Mouse (Mus musculus) liver, embryonic 12.5 days (tissue): ENCODE results near the gene Syde1. TPM values are rescaled to one million over a fixed set of nuclear protein-coding genes. Genes with fewer than 3 reads are reported as not detected.

Experiments used
- ATAC-seq: fragments of 200-750 bp; cut with Nextera tagmentation; 2 replicates; pipeline ENCODE4 v1.8.0; 2017; ENCODE audit warnings: moderate number of reproducible peaks, mild to moderate bottlenecking, moderate library complexity
- H3K27ac ChIP-seq: fragments of 300-500 bp; sonication (generic); 2 replicates; pipeline ENCODE4 v1.5.1; 2016; ENCODE audit warnings: mild to moderate bottlenecking
- H3K27me3 ChIP-seq: fragments of 300-500 bp; sonication (generic); replicated peaks from 2 replicates; pipeline ENCODE4 v1.6.1; 2016; ENCODE audit warnings: mild to moderate bottlenecking, moderate library complexity
- H3K36me3 ChIP-seq: fragments of 300-500 bp; sonication (generic); 2 replicates; pipeline ENCODE4 v1.6.1; 2016; ENCODE audit warnings: mild to moderate bottlenecking, moderate library complexity
- H3K4me1 ChIP-seq: fragments of 300-500 bp; sonication (generic); 2 replicates; pipeline ENCODE4 v1.6.1; 2016
- H3K4me2 ChIP-seq: fragments of 300-500 bp; sonication (generic); 2 replicates; pipeline ENCODE4 v1.6.1; 2016; ENCODE audit warnings: mild to moderate bottlenecking, moderate library complexity
- H3K4me3 ChIP-seq: fragments of 300-500 bp; sonication (generic); 2 replicates; pipeline ENCODE4 v1.5.1; 2016; ENCODE audit warnings: mild to moderate bottlenecking, moderate library complexity
- H3K9ac ChIP-seq: fragments of 300-500 bp; sonication (generic); 2 replicates; pipeline ENCODE4 v1.6.1; 2016; ENCODE audit warnings: mild to moderate bottlenecking, moderate library complexity
- H3K9me3 ChIP-seq: fragments of 300-500 bp; sonication (generic); replicated peaks from 2 replicates; pipeline ENCODE4 v1.6.1; 2016; ENCODE audit warnings: mild to moderate bottlenecking, moderate library complexity
- WGBS: fragments of 180-500 bp; shearing (Covaris S2); methylation state at CpG from one replicate; pipeline ENCODE4 v1.1.7; 2016; ENCODE audit not compliant: insufficient replicate concordance; 5-methylcytosine and 5-hydroxymethylcytosine counted together
- polyA plus RNA-seq: library from polyadenylated mRNA; unstranded; fragments of >200 nt; fragmentation: Nextera tagmentation; extraction: Ambion mirVana; gene quantifications from 2 replicates; pipeline ENCODE4 v1.2.1, GENCODE M21; 2016

Syde1 gene
- polyA plus RNA-seq, 1 experiment from 2014 or later = 3.1 TPM

DNA sequence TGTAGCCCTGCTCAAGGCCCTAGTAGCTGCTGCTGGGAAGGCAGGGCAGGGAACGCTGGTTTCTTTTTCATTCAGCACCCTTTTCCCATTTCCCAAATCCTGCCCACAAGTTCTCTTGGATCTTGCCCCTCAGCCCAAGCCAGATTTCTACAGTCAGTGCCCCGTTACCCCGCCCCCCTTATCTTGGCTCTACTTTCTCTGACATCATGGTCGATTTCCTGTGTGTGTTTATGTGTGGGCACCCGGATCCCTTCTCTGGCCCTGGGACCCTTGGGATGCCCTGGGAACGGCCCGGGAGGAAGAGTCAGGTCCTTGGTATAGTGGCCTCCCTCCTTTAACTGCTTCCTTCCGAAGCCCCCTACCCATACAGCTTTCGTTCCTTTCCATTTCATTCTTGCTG, 1.0 kb downstream of the Syde1 start:
- Histone ChIP-seq H3K9me3 (no peaks in the 10 kb centered on the region), H3K4me2 (peak overlapping the region; percentile 60), H3K27me3 (peaks cover 61% of the 10 kb centered on the region), H3K4me1 (0 out of 2 replicates have a peak, but pooled peaks cover 3% of the 10 kb centered on the region), H3K9ac (0 out of 2 replicates have a peak overlapping the region, but pooled peaks have one; percentile 61), H3K36me3 (peaks cover 30% of the 10 kb centered on the region), H3K4me3 (peak overlapping the region; percentile 53), H3K27ac (peak overlapping the region; percentile 51)
- 20% methylated on average over 9 of the region's 9 CpGs for WGBS
- ATAC-seq = no peak

DNA sequence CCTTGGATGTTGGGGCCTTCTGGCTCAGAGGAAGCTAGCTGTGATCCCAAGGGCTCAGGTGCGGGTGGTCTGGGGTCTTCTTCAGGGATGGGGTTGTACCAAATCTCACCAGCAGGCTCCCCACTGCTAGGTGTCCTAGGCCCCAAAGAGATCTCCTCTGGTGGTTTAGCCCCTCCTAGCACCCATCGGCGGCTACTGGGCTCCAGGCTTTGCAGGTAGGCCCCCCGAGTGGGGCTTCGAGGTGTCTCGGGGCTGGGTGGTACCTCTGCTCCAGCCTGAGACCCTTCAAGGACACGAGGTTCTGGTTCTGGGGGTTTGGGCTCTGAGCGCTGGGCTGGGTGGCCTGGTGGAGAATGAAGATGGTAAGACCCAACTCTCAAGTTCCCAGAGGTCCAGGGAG, 1.9 kb downstream of the Syde1 start:
- H3K4me1 ChIP-seq = 0 out of 2 replicates have a peak, but pooled peaks cover 3% of the 10 kb centered on the region
- no peak overlapping the region for H3K27ac ChIP-seq
- H3K36me3 ChIP-seq = peaks cover 38% of the 10 kb centered on the region
- peak overlapping the region; percentile 60; the same call in 1 of the 2 replicates for H3K4me2 ChIP-seq
- H3K4me3 ChIP-seq = no peak overlapping the region
- no peak overlapping the region for H3K9ac ChIP-seq
- no peak for ATAC-seq
- peaks cover 55% of the 10 kb centered on the region for H3K27me3 ChIP-seq
- 82% methylated on average over 8 of the region's 8 CpGs for WGBS
- no peaks in the 10 kb centered on the region for H3K9me3 ChIP-seq

DNA sequence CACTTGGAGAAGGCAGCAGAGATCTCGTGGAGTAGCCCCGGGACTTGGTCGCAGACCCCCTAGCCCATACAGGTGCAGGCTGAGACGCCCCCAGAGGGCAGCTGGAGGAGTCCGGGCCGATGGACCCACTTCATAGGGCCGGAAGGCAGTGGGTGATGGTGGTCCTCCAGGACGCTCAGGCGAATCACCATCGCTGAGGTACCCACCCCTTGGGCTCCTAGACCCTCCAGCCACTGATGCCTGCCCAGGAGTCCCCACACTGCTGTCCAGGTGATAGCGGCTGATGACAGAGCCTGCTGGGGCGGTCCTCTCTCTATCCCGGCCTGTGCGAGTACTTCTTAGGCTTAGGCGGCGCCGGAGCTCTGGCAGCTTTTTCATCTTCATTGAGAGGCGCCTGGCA, 2.5 kb downstream of the Syde1 start:
- Histone ChIP-seq H3K9ac (no peak overlapping the region), H3K4me1 (0 out of 2 replicates have a peak, but pooled peaks cover 3% of the 10 kb centered on the region), H3K4me3 (no peak overlapping the region), H3K36me3 (peaks cover 45% of the 10 kb centered on the region), H3K4me2 (no peak overlapping the region), H3K27ac (no peak overlapping the region), H3K9me3 (no peaks in the 10 kb centered on the region), H3K27me3 (peaks cover 50% of the 10 kb centered on the region)
- WGBS = 87% methylated on average over 18 of the region's 18 CpGs
- no peak for ATAC-seq

DNA sequence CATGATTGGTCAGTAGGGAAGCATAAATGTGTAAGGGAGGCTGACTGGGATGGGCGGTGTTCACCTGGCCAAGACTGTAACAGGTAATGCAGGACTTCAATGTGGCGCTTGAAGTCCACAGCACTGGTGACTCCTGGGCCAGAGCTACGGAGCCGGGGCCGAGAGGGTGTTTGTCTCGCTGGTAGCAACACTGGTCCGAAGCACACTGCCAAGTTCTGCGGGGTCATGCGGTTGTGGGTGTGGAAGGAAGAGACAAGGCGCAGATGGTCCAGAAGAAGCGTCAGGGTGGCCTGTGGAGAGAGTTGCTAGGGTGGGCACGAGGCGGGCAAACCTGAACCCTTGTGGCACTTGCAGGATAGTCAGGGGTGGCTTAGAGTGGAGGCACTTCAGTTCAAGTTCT, 5.7 kb downstream of the Syde1 start:
- no peaks in the 10 kb centered on the region for H3K4me1 ChIP-seq
- WGBS = 87% methylated on average over 13 of the region's 13 CpGs
- H3K4me2 ChIP-seq = no peak overlapping the region
- H3K36me3 ChIP-seq = peaks cover 73% of the 10 kb centered on the region
- H3K9me3 ChIP-seq = no peaks in the 10 kb centered on the region
- H3K27ac ChIP-seq = no peak overlapping the region
- no peak overlapping the region for H3K9ac ChIP-seq
- H3K4me3 ChIP-seq = no peak overlapping the region
- peaks cover 18% of the 10 kb centered on the region for H3K27me3 ChIP-seq
- ATAC-seq = no peak

DNA sequence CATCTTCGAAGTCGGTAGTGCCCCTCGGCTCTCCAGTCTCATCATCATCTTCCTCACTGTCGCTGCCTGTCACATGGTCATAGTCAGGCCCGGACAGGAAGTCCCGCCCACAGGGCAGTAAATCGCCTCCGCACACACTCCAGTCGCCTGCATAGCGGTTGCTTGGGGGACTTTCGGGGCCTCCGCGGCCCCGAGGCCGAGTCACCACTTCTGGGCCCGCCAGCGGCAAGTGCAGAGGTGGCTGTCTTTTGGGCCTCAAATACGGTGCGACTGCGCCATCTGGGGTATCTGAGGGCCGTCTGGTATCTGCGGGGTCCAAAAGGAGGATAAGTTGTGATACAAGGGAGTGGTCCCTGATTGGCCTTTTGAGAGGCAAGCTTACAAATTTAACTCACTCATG, 6.2 kb downstream of the Syde1 start:
- Histone ChIP-seq H3K27me3 (peaks cover 14% of the 10 kb centered on the region), H3K36me3 (peaks cover 77% of the 10 kb centered on the region), H3K4me2 (no peak overlapping the region), H3K4me3 (no peak overlapping the region), H3K9ac (no peak overlapping the region), H3K27ac (no peak overlapping the region), H3K4me1 (no peaks in the 10 kb centered on the region), H3K9me3 (no peaks in the 10 kb centered on the region)
- WGBS = 79% methylated on average over 22 of the region's 22 CpGs
- ATAC-seq = no peak

DNA sequence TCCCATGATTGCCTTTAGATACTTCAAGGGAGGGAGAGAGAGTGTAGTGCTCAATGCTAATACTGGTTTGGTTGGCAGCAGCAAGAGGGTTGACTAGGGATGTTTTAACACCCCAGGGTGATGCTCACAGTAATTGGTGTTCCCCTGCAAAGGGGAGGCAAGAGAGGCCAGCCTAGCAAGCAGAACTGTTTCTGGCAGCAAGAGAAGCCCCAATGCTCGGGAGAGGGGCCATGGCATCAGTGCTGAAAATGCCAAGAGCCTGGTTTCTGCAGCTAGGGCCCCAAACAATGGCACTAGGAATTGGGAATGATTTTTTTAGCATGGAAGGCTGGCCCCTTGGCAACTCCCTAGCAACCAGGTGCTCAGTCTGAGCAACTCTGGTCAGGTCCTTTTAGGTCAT, 6.8 kb downstream of the Syde1 start:
- Histone ChIP-seq H3K27me3 (peaks cover 8% of the 10 kb centered on the region), H3K36me3 (peaks cover 83% of the 10 kb centered on the region)

DNA sequence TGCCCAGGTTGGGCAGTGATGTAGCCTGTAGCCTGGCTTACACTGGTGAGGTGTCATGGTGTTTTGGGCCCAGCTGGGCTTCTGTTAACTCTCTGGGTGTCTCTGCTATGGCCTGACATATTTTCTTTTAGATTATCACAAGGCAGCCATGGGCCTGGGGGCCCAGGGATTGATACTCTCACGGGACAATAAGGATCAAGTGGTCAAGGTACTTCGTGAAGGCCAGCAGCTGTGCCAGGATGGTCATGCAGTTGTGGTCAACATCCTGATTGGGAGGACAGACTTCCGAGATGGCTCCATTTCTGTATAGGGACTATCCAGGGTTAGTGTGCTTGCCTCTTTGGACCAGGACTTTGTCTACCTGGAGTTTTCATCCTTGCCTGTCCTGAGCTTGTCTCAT, 7.8 kb downstream of the Syde1 start:
- H3K27ac ChIP-seq = no peak overlapping the region
- no peak overlapping the region for H3K4me3 ChIP-seq
- H3K4me2 ChIP-seq = no peak overlapping the region
- no peaks in the 10 kb centered on the region for H3K4me1 ChIP-seq
- H3K9me3 ChIP-seq = no peaks in the 10 kb centered on the region
- H3K27me3 ChIP-seq = no peaks in the 10 kb centered on the region
- H3K9ac ChIP-seq = no peak overlapping the region
- no peak for ATAC-seq
- peaks cover 83% of the 10 kb centered on the region for H3K36me3 ChIP-seq
- WGBS = 67% methylated on average over 3 of the region's 3 CpGs

More for the DNA sequence above, 6.8 kb downstream of the Syde1 start:
- no peaks in the 10 kb centered on the region for H3K9me3 ChIP-seq
- WGBS = 63% methylated on average over 1 of the region's 1 CpGs
- no peak overlapping the region for H3K4me3 ChIP-seq
- no peak overlapping the region for H3K4me2 ChIP-seq
- no peak for ATAC-seq
- H3K9ac ChIP-seq = no peak overlapping the region
- H3K4me1 ChIP-seq = no peaks in the 10 kb centered on the region
- H3K27ac ChIP-seq = no peak overlapping the region

DNA sequence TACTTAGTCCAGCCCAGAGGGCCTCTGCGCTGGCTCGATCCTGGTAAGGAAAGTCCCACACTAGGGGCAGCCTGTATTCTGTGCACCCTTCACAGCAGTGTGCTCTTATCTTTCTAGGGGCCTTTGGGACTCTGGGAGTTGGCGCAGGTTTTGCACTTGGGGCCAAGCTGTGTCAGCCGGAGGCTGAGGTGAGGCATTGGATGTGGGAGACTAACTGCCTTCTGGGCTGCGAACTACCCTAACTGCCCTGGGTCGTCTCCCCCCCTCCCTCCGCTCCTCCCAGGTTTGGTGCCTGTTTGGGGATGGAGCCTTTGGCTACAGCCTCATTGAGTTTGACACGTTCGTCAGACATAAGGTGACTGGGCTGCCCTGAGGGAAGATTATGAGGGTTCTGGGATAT, 8.4 kb downstream of the Syde1 start:
- H3K4me1 ChIP-seq = no peaks in the 10 kb centered on the region
- no peak for ATAC-seq
- H3K9me3 ChIP-seq = no peaks in the 10 kb centered on the region
- no peak overlapping the region for H3K4me2 ChIP-seq
- H3K4me3 ChIP-seq = no peak overlapping the region
- H3K27ac ChIP-seq = no peak overlapping the region
- 78% methylated on average over 9 of the region's 9 CpGs for WGBS
- no peak overlapping the region for H3K9ac ChIP-seq
- H3K36me3 ChIP-seq = peaks cover 84% of the 10 kb centered on the region
- no peaks in the 10 kb centered on the region for H3K27me3 ChIP-seq

DNA sequence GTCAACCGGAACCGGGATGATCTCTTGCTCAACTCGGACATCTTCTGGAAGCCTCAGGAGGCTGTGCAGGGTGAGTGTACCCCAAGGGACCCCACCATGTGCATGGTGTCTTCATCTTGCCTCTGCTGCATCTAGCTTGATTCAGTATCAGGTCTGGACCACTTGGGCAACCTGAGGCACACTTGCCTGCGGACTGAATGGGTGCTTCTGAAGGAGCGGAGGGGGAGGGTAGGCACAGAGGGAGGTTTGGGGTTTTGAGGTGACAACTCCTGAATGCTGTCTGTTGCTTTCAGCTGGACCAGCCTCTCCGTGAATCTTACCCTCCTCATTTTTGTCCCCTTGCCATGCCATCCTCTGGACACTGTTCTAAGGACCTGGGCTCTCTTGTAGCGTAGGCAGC, 10.6 kb downstream of the Syde1 start:
- Histone ChIP-seq H3K27me3 (no peaks in the 10 kb centered on the region), H3K9me3 (no peaks in the 10 kb centered on the region), H3K9ac (no peak overlapping the region), H3K4me1 (peaks cover 11% of the 10 kb centered on the region), H3K27ac (no peak overlapping the region), H3K36me3 (peaks cover 89% of the 10 kb centered on the region), H3K4me3 (no peak overlapping the region), H3K4me2 (no peak overlapping the region)
- no peak for ATAC-seq
- 77% methylated on average over 7 of the region's 7 CpGs for WGBS

DNA sequence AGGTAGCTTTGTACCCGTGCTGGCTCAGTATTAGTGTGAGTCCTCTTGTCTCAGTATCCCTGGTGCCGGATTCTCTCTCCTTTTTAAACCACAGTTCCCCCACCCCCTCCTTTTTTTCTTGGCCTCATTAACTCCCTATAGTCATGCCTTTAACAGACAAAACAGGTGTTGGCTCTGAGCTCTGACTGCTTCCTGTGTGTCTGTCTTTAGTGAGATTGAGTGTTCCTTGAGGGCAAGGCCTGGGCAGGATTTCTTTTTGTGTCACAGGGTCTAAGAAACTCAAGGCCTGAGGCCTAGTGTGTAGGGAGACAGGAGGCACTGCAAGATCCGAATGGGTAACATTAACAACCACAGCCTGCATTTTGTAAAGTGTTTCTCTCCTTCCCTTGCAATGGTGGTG, 13.6 kb downstream of the Syde1 start:
- Histone ChIP-seq H3K27me3 (no peaks in the 10 kb centered on the region), H3K9ac (no peak overlapping the region), H3K4me3 (no peak overlapping the region), H3K4me2 (no peak overlapping the region), H3K36me3 (peaks cover 60% of the 10 kb centered on the region), H3K27ac (no peak overlapping the region), H3K9me3 (no peaks in the 10 kb centered on the region), H3K4me1 (peaks cover 30% of the 10 kb centered on the region)
- 74% methylated on average over 3 of the region's 3 CpGs for WGBS
- ATAC-seq = no peak

DNA sequence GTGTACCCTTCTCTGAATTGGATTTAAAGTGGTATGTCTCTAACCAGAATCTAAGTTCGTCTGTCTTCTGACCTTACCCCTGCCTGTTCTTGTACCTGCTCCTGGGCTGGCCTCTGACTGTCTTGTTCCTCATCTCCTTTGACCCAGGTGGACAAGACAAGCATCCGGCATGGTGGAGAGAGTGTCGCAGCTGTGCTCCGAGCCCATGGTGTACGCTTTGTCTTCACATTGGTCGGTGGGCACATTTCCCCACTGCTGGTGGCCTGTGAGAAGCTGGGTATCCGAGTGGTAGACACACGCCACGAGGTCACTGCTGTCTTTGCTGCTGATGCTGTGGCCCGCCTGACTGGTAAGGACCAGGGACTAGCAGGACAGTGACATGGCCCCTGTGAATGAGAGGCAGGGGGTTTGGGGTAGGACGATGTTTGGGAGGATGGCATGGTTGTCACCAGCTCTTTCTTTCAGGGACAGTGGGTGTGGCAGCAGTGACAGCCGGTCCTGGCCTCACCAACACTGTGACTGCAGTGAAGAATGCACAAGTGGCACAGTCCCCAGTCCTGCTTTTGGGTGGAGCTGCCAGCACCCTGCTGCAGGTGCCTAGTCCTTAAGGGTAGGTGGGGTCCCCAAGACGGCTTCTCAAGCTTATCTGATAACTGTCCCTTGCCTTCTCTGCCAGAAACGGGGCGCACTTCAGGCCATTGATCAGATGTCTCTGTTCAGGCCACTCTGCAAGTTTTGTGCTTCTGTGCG, 15.2 kb downstream of the Syde1 start:
- H3K9ac ChIP-seq = no peak overlapping the region
- peaks cover 48% of the 10 kb centered on the region for H3K36me3 ChIP-seq
- H3K27me3 ChIP-seq = no peaks in the 10 kb centered on the region
- H3K4me1 ChIP-seq = peaks cover 30% of the 10 kb centered on the region
- WGBS = 77% methylated on average over 16 of the region's 16 CpGs
- no peak overlapping the region for H3K4me3 ChIP-seq
- no peak for ATAC-seq
- 0 out of 2 replicates have a peak overlapping the region, but pooled peaks have one; percentile 39 for H3K27ac ChIP-seq
- no peaks in the 10 kb centered on the region for H3K9me3 ChIP-seq
- H3K4me2 ChIP-seq = peak overlapping the region; percentile 82; the same call in 1 of the 2 replicates

DNA sequence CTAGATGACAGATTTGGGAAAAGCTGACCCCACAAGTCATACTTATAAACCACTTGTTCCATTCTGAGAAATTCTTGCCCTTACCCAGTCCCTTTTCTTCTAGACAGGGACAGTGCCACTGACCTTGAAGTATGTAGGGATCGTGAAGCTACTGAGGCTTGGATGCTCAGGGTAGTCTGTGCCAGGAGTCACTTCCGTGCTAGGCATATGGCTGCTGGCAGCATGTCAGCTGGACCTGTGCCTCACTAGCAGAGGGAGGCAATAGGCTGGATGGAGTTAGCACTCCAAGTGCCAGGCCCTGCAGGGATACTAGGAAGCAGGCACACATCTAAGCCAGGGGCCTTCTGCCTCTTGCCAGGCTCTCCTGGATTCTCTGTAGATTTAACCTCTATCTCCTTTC, 16.1 kb downstream of the Syde1 start:
- peak overlapping the region; percentile 77 for H3K9ac ChIP-seq
- 73% methylated on average over 2 of the region's 2 CpGs for WGBS
- peak overlapping the region; percentile 90; the same call in 1 of the 2 replicates for H3K27ac ChIP-seq
- H3K9me3 ChIP-seq = no peaks in the 10 kb centered on the region
- no peak for ATAC-seq
- H3K27me3 ChIP-seq = no peaks in the 10 kb centered on the region
- peaks cover 30% of the 10 kb centered on the region for H3K4me1 ChIP-seq
- H3K36me3 ChIP-seq = peaks cover 39% of the 10 kb centered on the region
- H3K4me3 ChIP-seq = peak overlapping the region; percentile 70
- H3K4me2 ChIP-seq = peak overlapping the region; percentile 82
